Mouse (Mus musculus): ENCODE measurements around the gene Anxa2. TPM values are rescaled to one million over a fixed set of nuclear protein-coding genes. Genes with fewer than 3 reads are reported as not detected.

Gene Anxa2
- polyA plus RNA-seq, 1 experiment, result 1,009 TPM

- Histone ChIP-seq H3K27me3 (ENCODE audit: control insufficient read depth, insufficient read depth, insufficient read length) (no peaks in the 10 kb centered on the region), H3K36me3 (ENCODE audit: control insufficient read depth, insufficient read depth) (no peaks in the 10 kb centered on the region), H3K79me2 (ENCODE audit: control insufficient read depth, insufficient read depth) (peaks cover 38% of the 10 kb centered on the region), H3K4me2 (ENCODE audit: low read depth) (peak overlapping the region; percentile 91), H3K4me3 (peak overlapping the region; percentile 95), H3ac (ENCODE audit: control insufficient read depth, insufficient read length) (peak overlapping the region; percentile 96)
- no peak for TF ChIP-seq MYOD1 (IDR thresholded peaks at IDR 0.05; ENCODE audit: control insufficient read depth in 1 of 3, insufficient read length in 2 of 3, low read depth in 2 of 3)
- no peak for TF ChIP-seq MAX (IDR thresholded peaks at IDR 0.05; ENCODE audit: low read depth)
- no peak for TF ChIP-seq SRF (IDR thresholded peaks at IDR 0.05; ENCODE audit: control insufficient read depth, insufficient read length, low read depth)
- no peak for TF ChIP-seq TCF12 (IDR thresholded peaks at IDR 0.05; ENCODE audit: insufficient read depth, poor library complexity, severe bottlenecking)
- TF ChIP-seq POLR2AphosphoS2 (IDR thresholded peaks at IDR 0.05; ENCODE audit: insufficient read length, low read depth), result no peak
Measured at GRCm38 (mm10) chr9:69453901-69454666, 664 bp downstream of the Anxa2 start.

- H3K79me2 ChIP-seq (ENCODE audit: control insufficient read depth, insufficient read depth), result peaks cover 44% of the 10 kb centered on the region
Measured at GRCm38 (mm10) chr9:69454691-69455090, 1.3 kb downstream of the Anxa2 start.

GRCm38 (mm10) chr9:69455391-69455790 lies 2.0 kb downstream of the Anxa2 start:
- Histone ChIP-seq H3K36me3 (ENCODE audit: control insufficient read depth, insufficient read depth) (peaks cover 11% of the 10 kb centered on the region), H3K4me3 (peak overlapping the region; percentile 95), H3K79me2 (ENCODE audit: control insufficient read depth, insufficient read depth) (peaks cover 51% of the 10 kb centered on the region), H3ac (ENCODE audit: control insufficient read depth, insufficient read length) (no peak overlapping the region), H3K27me3 (ENCODE audit: control insufficient read depth, insufficient read depth, insufficient read length) (no peaks in the 10 kb centered on the region), H3K4me2 (ENCODE audit: low read depth) (peak overlapping the region; percentile 91)
- no peak for TF ChIP-seq MYOD1 (IDR thresholded peaks at IDR 0.05; ENCODE audit: control insufficient read depth in 1 of 3, insufficient read length in 2 of 3, low read depth in 2 of 3)
- TF ChIP-seq SRF (IDR thresholded peaks at IDR 0.05; ENCODE audit: control insufficient read depth, insufficient read length, low read depth), result no peak
- peak; percentile 51 for TF ChIP-seq POLR2A (IDR thresholded peaks at IDR 0.05; ENCODE audit: insufficient read length, low read depth)
- TF ChIP-seq POLR2AphosphoS2 (IDR thresholded peaks at IDR 0.05; ENCODE audit: insufficient read length, low read depth), result peak; percentile 81

More at GRCm38 (mm10) chr9:69454691-69455090, 1.3 kb downstream of the Anxa2 start:
- peak overlapping the region; percentile 95 for H3K4me3 ChIP-seq
- no peak for TF ChIP-seq POLR2A (IDR thresholded peaks at IDR 0.05; ENCODE audit: insufficient read length, low read depth)
- no peak for TF ChIP-seq MAX (IDR thresholded peaks at IDR 0.05; ENCODE audit: low read depth)
- TF ChIP-seq REST (IDR thresholded peaks at IDR 0.05; ENCODE audit: insufficient read depth, insufficient read length), result no peak
- TF ChIP-seq POLR2AphosphoS2 (IDR thresholded peaks at IDR 0.05; ENCODE audit: insufficient read length, low read depth), result no peak
- TF ChIP-seq MYOG (IDR thresholded peaks at IDR 0.05; ENCODE audit: control insufficient read depth in 1 of 3, insufficient read depth in 1 of 3, insufficient read length in 2 of 3, low read depth in 2 of 3), result no peak
- TF ChIP-seq E2F4 (IDR thresholded peaks at IDR 0.05; ENCODE audit: insufficient read depth), result no peak
- no peak for TF ChIP-seq CEBPB (IDR thresholded peaks at IDR 0.05; ENCODE audit: insufficient read depth, poor library complexity, severe bottlenecking)
- TF ChIP-seq TCF3 (IDR thresholded peaks at IDR 0.05; ENCODE audit: insufficient read length, low read depth), result no peak
- no peak for TF ChIP-seq SRF (IDR thresholded peaks at IDR 0.05; ENCODE audit: control insufficient read depth, insufficient read length, low read depth)
- TF ChIP-seq TCF12 (IDR thresholded peaks at IDR 0.05; ENCODE audit: insufficient read depth, poor library complexity, severe bottlenecking), result no peak
- TF ChIP-seq USF1 (IDR thresholded peaks at IDR 0.05; ENCODE audit: low read depth), result no peak
- no peak for TF ChIP-seq MYOD1 (IDR thresholded peaks at IDR 0.05; ENCODE audit: control insufficient read depth in 1 of 3, insufficient read length in 2 of 3, low read depth in 2 of 3)
- peak overlapping the region; percentile 91 for H3K4me2 ChIP-seq (ENCODE audit: low read depth)
- H3K27me3 ChIP-seq (ENCODE audit: control insufficient read depth, insufficient read depth, insufficient read length), result no peaks in the 10 kb centered on the region
- peak overlapping the region; percentile 96 for H3ac ChIP-seq (ENCODE audit: control insufficient read depth, insufficient read length)
- H3K36me3 ChIP-seq (ENCODE audit: control insufficient read depth, insufficient read depth), result peaks cover 4% of the 10 kb centered on the region

GRCm38 (mm10) chr9:69456406-69457075 lies 3.1 kb downstream of the Anxa2 start:
- Histone ChIP-seq H3K36me3 (ENCODE audit: control insufficient read depth, insufficient read depth) (peaks cover 19% of the 10 kb centered on the region), H3K79me2 (ENCODE audit: control insufficient read depth, insufficient read depth) (peaks cover 62% of the 10 kb centered on the region), H3K4me2 (ENCODE audit: low read depth) (peak overlapping the region; percentile 91), H3ac (ENCODE audit: control insufficient read depth, insufficient read length) (no peak overlapping the region), H3K4me3 (peak overlapping the region; percentile 95), H3K27me3 (ENCODE audit: control insufficient read depth, insufficient read depth, insufficient read length) (no peaks in the 10 kb centered on the region)
- TF ChIP-seq MAX (IDR thresholded peaks at IDR 0.05; ENCODE audit: low read depth) (peak; percentile 77), USF1 (IDR thresholded peaks at IDR 0.05; ENCODE audit: low read depth) (peak; percentile 63), TCF3 (IDR thresholded peaks at IDR 0.05; ENCODE audit: insufficient read length, low read depth) (no peak), POLR2AphosphoS2 (IDR thresholded peaks at IDR 0.05; ENCODE audit: insufficient read length, low read depth) (peak; percentile 81), TCF12 (IDR thresholded peaks at IDR 0.05; ENCODE audit: insufficient read depth, poor library complexity, severe bottlenecking) (no peak), MYOG (IDR thresholded peaks at IDR 0.05; ENCODE audit: control insufficient read depth in 1 of 3, insufficient read depth in 1 of 3, insufficient read length in 2 of 3, low read depth in 2 of 3) (peak in 1 of 3 experiments; percentile 53), MYOD1 (IDR thresholded peaks at IDR 0.05; ENCODE audit: control insufficient read depth in 1 of 3, insufficient read length in 2 of 3, low read depth in 2 of 3) (peak in 1 of 3 experiments; percentile 47), POLR2A (IDR thresholded peaks at IDR 0.05; ENCODE audit: insufficient read length, low read depth) (peak; percentile 57)

- peak overlapping the region; percentile 95 for H3K4me3 ChIP-seq
Measured at GRCm38 (mm10) chr9:69457143-69457542, 3.7 kb downstream of the Anxa2 start.

More at GRCm38 (mm10) chr9:69457143-69457542, 3.7 kb downstream of the Anxa2 start:
- Histone ChIP-seq H3ac (ENCODE audit: control insufficient read depth, insufficient read length) (no peak overlapping the region), H3K79me2 (ENCODE audit: control insufficient read depth, insufficient read depth) (peaks cover 68% of the 10 kb centered on the region), H3K4me2 (ENCODE audit: low read depth) (peak overlapping the region; percentile 91), H3K36me3 (ENCODE audit: control insufficient read depth, insufficient read depth) (peaks cover 25% of the 10 kb centered on the region), H3K27me3 (ENCODE audit: control insufficient read depth, insufficient read depth, insufficient read length) (no peaks in the 10 kb centered on the region)
- no peak for TF ChIP-seq SRF (IDR thresholded peaks at IDR 0.05; ENCODE audit: control insufficient read depth, insufficient read length, low read depth)
- TF ChIP-seq USF1 (IDR thresholded peaks at IDR 0.05; ENCODE audit: low read depth), result peak; percentile 75

Measured in myocyte (in vitro differentiated cells).